Mouse (Mus musculus) cerebellum, adult 11 months (tissue): ENCODE measurements at regions not wholly inside any gene's neighbourhood (a gene's known extent, or its start where the extent isn't known, plus 50 kb on each side); places are given as distances from the start of the nearest gene placed in this dataset.

Experiments
- DNase-seq: peaks from one replicate; pipeline ENCODE4 v3.0.0; 2022

- no peak for DNase-seq
Measured at GRCm38 (mm10) chr10:112863808-112864207, 65.0 kb downstream of the Atxn7l3b start.

- no peak for DNase-seq
Measured at GRCm38 (mm10) chr10:112863375-112863774, 65.4 kb downstream of the Atxn7l3b start.

GRCm38 (mm10) chr10:112851997-112852396 lies 76.8 kb downstream of the Atxn7l3b start:
- no peak for DNase-seq

GRCm38 (mm10) chr10:112846225-112846624 lies 82.6 kb downstream of the Atxn7l3b start:
- no peak for DNase-seq

GRCm38 (mm10) chr10:112837400-112838035 lies 91.3 kb downstream of the Atxn7l3b start:
- no peak for DNase-seq

GRCm38 (mm10) chr10:112835970-112836369 lies 92.8 kb downstream of the Atxn7l3b start:
- DNase-seq: no peak

GRCm38 (mm10) chr10:112835508-112835907 lies 93.3 kb downstream of the Atxn7l3b start:
- DNase-seq: no peak

GRCm38 (mm10) chr10:112810181-112810580 lies 118.6 kb downstream of the Atxn7l3b start:
- DNase-seq: no peak

GRCm38 (mm10) chr10:112803557-112803956 lies 125.2 kb downstream of the Atxn7l3b start:
- DNase-seq: no peak

- peak; percentile 2 for DNase-seq
Measured at GRCm38 (mm10) chr10:112801560-112801959, 127.2 kb downstream of the Atxn7l3b start.

GRCm38 (mm10) chr10:112798603-112799002 lies 130.2 kb downstream of the Atxn7l3b start:
- no peak for DNase-seq

GRCm38 (mm10) chr10:112798090-112798489 lies 130.7 kb downstream of the Atxn7l3b start:
- DNase-seq: no peak

- DNase-seq: no peak
Measured at GRCm38 (mm10) chr10:112795938-112796337, 132.9 kb downstream of the Atxn7l3b start.

GRCm38 (mm10) chr10:112795473-112795872 lies 133.3 kb downstream of the Atxn7l3b start:
- no peak for DNase-seq

GRCm38 (mm10) chr10:112788236-112788635 lies 140.6 kb downstream of the Atxn7l3b start:
- DNase-seq: no peak

GRCm38 (mm10) chr10:112774262-112774661 lies 154.5 kb downstream of the Atxn7l3b start:
- DNase-seq: no peak

- DNase-seq: no peak
Measured at GRCm38 (mm10) chr10:112746683-112747082, 182.1 kb downstream of the Atxn7l3b start.

GRCm38 (mm10) chr10:112743527-112743926 lies 185.3 kb downstream of the Atxn7l3b start:
- no peak for DNase-seq

- no peak for DNase-seq
Measured at GRCm38 (mm10) chr10:112742123-112742522, 186.7 kb downstream of the Atxn7l3b start.
